Mouse (Mus musculus) olfactory bulb, adult 2 months (tissue): ENCODE measurements around the gene Adam17. TPM values are rescaled to one million over a fixed set of nuclear protein-coding genes. Genes with fewer than 3 reads are reported as not detected.
"Not testable (repeated sequence)": the region's sequence is repeated elsewhere in the genome, so short reads cannot be mapped to it uniquely, and the experiment has no call there.

Experiments
- H3K27ac ChIP-seq: fragments of 200-500 bp; 2 replicates; pipeline ENCODE4 v1.5.1; 2012; ENCODE audit warnings: low read depth, low read length; ENCODE audit not compliant: insufficient read depth
- H3K4me1 ChIP-seq: fragments of 200-500 bp; 2 replicates; pipeline ENCODE4 v1.6.1; 2012; ENCODE audit warnings: low read length; ENCODE audit not compliant: control insufficient read depth, insufficient read depth
- H3K4me3 ChIP-seq: fragments of 200-500 bp; 2 replicates; pipeline ENCODE4 v1.5.1; 2012; ENCODE audit warnings: mild to moderate bottlenecking, low read depth, low read length, moderate library complexity; ENCODE audit not compliant: insufficient read depth
- CTCF ChIP-seq: fragments of 200-500 bp; IDR thresholded peaks from 2 replicates; pipeline ENCODE4 v1.5.1; 2012; ENCODE audit warnings: low read depth, mild to moderate bottlenecking, low read length, moderate library complexity; ENCODE audit not compliant: insufficient read depth
- POLR2A ChIP-seq: fragments of 200-500 bp; IDR thresholded peaks from 2 replicates; pipeline ENCODE4 v1.6.1; 2012; ENCODE audit warnings: mild to moderate bottlenecking, low read depth, low read length, moderate library complexity; ENCODE audit not compliant: insufficient read depth
- WGBS: fragments of 180-500 bp; shearing (Covaris S2); methylation state at CpG from one replicate; pipeline ENCODE4 v1.1.7; 2018; 5-methylcytosine and 5-hydroxymethylcytosine counted together
- polyA plus RNA-seq: library from polyadenylated mRNA; stranded (reverse); fragments of >200 nt; gene quantifications from 2 replicates; pipeline ENCODE4 v1.2.4, GENCODE M21; 2012; ENCODE audit warnings: low replicate concordance; ENCODE audit not compliant: missing spikeins, insufficient read depth, insufficient read length

The Adam17 gene
- polyA plus RNA-seq, 1 experiment = not detected

- 93% methylated on average over 2 of the region's 2 CpGs for WGBS
- Histone ChIP-seq H3K27ac (no peak overlapping the region), H3K4me1 (no peaks in the 10 kb centered on the region), H3K4me3 (no peak overlapping the region)
- TF ChIP-seq CTCF (no peak), POLR2A (no peak)
Observed at GRCm38 (mm10) chr12:21386201-21386600, 12.8 kb upstream of the Adam17 start.

- not testable (repeated sequence) for H3K4me3 ChIP-seq, H3K4me1 ChIP-seq, H3K27ac ChIP-seq
- WGBS = 89% methylated on average over 6 of the region's 6 CpGs
Observed at GRCm38 (mm10) chr12:21378765-21379346, 5.4 kb upstream of the Adam17 start.

GRCm38 (mm10) chr12:21375376-21376157 is 2.1 kb upstream of the Adam17 start:
- H3K27ac ChIP-seq = no peak overlapping the region
- H3K4me1 ChIP-seq = no peaks in the 10 kb centered on the region
- H3K4me3 ChIP-seq = no peak overlapping the region
- WGBS = 59% methylated on average over 3 of the region's 3 CpGs
- TF ChIP-seq POLR2A = no peak
- no peak for TF ChIP-seq CTCF

- H3K4me3 ChIP-seq = peak overlapping the region; percentile 90
- no peak for TF ChIP-seq POLR2A
- TF ChIP-seq CTCF = no peak
- H3K27ac ChIP-seq = peak overlapping the region; percentile 95
- 3% methylated on average over 24 of the region's 24 CpGs for WGBS
- no peaks in the 10 kb centered on the region for H3K4me1 ChIP-seq
Observed at GRCm38 (mm10) chr12:21373820-21374475, 516 bp upstream of the Adam17 start.

GRCm38 (mm10) chr12:21370035-21370611 is 3.3 kb downstream of the Adam17 start:
- WGBS = 82% methylated on average over 1 of the region's 1 CpGs
- peaks cover 5% of the 10 kb centered on the region; the same call in 1 of the 2 replicates for H3K4me1 ChIP-seq
- TF ChIP-seq POLR2A (no peak), CTCF (no peak)
- no peak overlapping the region for H3K27ac ChIP-seq
- no peak overlapping the region for H3K4me3 ChIP-seq

- Histone ChIP-seq H3K27ac (no peak overlapping the region), H3K4me3 (no peak overlapping the region), H3K4me1 (peaks cover 5% of the 10 kb centered on the region; the same call in 1 of the 2 replicates)
- WGBS = 88% methylated on average over 5 of the region's 5 CpGs
- TF ChIP-seq CTCF = no peak
- TF ChIP-seq POLR2A = no peak
Observed at GRCm38 (mm10) chr12:21369087-21369410, 4.4 kb downstream of the Adam17 start.

GRCm38 (mm10) chr12:21368376-21369086 is 4.9 kb downstream of the Adam17 start:
- TF ChIP-seq POLR2A (no peak), CTCF (no peak)
- Histone ChIP-seq H3K4me1 (peaks cover 5% of the 10 kb centered on the region; the same call in 1 of the 2 replicates), H3K27ac (no peak overlapping the region), H3K4me3 (no peak overlapping the region)
- WGBS = 91% methylated on average over 9 of the region's 9 CpGs

GRCm38 (mm10) chr12:21364624-21365435 is 8.6 kb downstream of the Adam17 start:
- 84% methylated on average over 10 of the region's 10 CpGs for WGBS
- peaks cover 8% of the 10 kb centered on the region for H3K4me1 ChIP-seq
- no peak overlapping the region for H3K4me3 ChIP-seq
- no peak overlapping the region for H3K27ac ChIP-seq
- TF ChIP-seq POLR2A = no peak
